Mouse (Mus musculus): ENCODE results near the gene Gpd1. TPM values are rescaled to one million over a fixed set of nuclear protein-coding genes. Genes with fewer than 3 reads are reported as not detected.
"Not testable (repeated sequence)": the region's sequence is repeated elsewhere in the genome, so short reads cannot be mapped to it uniquely, and the experiment has no call there.

The Gpd1 gene
- polyA plus RNA-seq, 1 experiment from 2014 or later = 0.35 TPM

DNA sequence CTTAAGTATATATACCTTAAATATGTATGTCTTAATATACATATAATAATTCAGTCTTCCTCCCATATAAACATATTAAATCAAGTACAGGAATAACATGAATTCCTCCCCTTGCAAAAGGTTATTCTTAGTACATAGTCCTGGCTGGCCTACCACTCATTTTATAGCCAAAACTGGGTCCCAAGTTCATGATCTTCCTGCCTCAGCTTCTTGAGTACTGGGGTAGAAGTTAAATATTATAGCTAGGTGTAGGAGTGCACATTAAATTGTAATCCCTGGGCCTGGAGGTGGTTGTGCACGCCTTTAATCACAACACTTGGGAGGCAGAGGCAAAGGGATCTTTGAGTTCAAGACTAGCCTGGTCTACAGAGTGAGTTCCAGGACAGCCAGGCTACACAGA lies 51.4 kb downstream of the Gpd1 start:
- Histone ChIP-seq H3K4me3 (ENCODE audit: low read depth, low read length) (no peak overlapping the region), H3K9ac (ENCODE audit: low read length) (no peak overlapping the region), H3K27me3 (replicated peaks; ENCODE audit: control insufficient read depth, insufficient read depth, low read length) (no peaks in the 10 kb centered on the region), H3K4me2 (ENCODE audit: low read length) (no peak overlapping the region), H3K9me3 (ENCODE audit: control insufficient read depth, low read length) (no peaks in the 10 kb centered on the region), H3K27ac (ENCODE audit: low read depth) (no peak overlapping the region), H3K36me3 (ENCODE audit: control insufficient read depth, insufficient read depth, low read length) (no peaks in the 10 kb centered on the region), H3K4me1 (replicated peaks; ENCODE audit: control insufficient read depth, insufficient read depth, low read length) (peaks cover 19% of the 10 kb centered on the region; the same call in 1 of the 2 replicates)
- 88% methylated on average over 1 of the region's 1 CpGs for WGBS
- DNase-seq (ENCODE audit: low spot score) (no peak), ATAC-seq (replicated peaks; ENCODE audit: low FRiP score, low TSS enrichment, low read depth) (no peak)

DNA sequence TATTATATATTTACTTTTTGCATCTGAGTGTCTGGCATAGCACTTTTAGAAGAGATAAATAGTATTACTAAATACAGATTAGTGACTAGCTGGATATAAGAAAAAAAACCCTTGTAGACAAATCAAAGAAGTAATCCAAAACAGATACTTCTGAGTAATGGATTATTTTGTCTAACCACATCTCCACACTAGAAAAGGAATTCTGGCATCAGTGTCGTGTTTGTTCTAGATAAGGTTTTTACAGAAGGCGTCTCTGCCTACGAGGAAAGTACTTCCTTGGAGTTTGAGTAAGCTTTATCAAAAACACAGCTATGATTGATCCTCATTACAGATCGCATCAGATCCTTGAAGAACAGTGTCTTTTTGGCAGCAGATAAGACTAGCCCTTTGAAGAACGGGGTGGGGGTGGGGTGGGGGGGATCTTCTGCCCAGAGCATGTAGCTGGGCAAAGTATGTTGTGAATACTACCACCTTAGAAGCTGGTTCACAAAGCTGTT lies 53.7 kb downstream of the Gpd1 start:
- no peak for DNase-seq (ENCODE audit: low spot score)
- Histone ChIP-seq H3K4me2 (ENCODE audit: low read length) (peak overlapping the region; percentile 90), H3K27ac (ENCODE audit: low read depth) (peak overlapping the region; percentile 93; the same call in 1 of the 2 replicates), H3K9ac (ENCODE audit: low read length) (peak overlapping the region; percentile 77), H3K4me1 (replicated peaks; ENCODE audit: control insufficient read depth, insufficient read depth, low read length) (peaks cover 19% of the 10 kb centered on the region; the same call in 1 of the 2 replicates), H3K27me3 (replicated peaks; ENCODE audit: control insufficient read depth, insufficient read depth, low read length) (no peaks in the 10 kb centered on the region), H3K36me3 (ENCODE audit: control insufficient read depth, insufficient read depth, low read length) (no peaks in the 10 kb centered on the region), H3K4me3 (ENCODE audit: low read depth, low read length) (peak overlapping the region; percentile 66), H3K9me3 (ENCODE audit: control insufficient read depth, low read length) (no peaks in the 10 kb centered on the region)
- WGBS = 10% methylated on average over 5 of the region's 5 CpGs
- no peak for ATAC-seq (replicated peaks; ENCODE audit: low FRiP score, low TSS enrichment, low read depth)

DNA sequence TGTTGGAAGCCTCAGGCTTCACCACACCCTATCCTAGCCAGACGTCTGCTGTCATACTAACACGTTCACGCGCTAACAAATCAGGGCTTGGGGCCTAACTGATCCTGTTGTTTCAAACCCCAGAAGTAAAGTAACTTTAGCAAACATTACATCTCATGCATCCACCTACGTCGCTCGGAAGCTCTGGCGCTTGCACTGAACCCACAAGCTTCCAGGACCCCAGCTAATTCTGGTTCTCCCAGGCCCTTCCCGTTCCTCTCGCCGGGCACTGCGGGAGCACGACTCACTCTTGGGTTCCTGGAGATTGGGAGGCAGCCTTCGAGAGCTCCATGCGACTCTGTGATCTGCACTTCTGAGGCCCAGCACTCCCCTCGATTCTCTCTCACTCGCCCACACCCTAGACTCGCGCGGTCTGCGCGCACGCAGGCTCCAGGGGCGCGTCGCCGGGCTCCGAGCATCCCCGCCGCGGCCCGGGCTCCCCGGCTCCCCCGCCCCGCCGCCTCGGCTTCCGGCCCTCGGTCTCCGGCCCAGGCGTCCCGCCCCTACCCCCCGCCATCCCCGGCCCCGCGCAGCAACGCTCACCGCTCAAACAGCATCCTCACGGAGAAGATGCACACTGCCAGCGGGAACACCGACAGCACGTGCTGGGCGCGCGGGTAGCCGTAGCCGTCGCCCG lies 54.4 kb downstream of the Gpd1 start:
- Histone ChIP-seq H3K36me3 (ENCODE audit: control insufficient read depth, insufficient read depth, low read length) (no peaks in the 10 kb centered on the region), H3K4me1 (replicated peaks; ENCODE audit: control insufficient read depth, insufficient read depth, low read length) (peaks cover 19% of the 10 kb centered on the region; the same call in 1 of the 2 replicates), H3K4me3 (ENCODE audit: low read depth, low read length) (peak overlapping the region; percentile 66), H3K27ac (ENCODE audit: low read depth) (peak overlapping the region; percentile 93), H3K27me3 (replicated peaks; ENCODE audit: control insufficient read depth, insufficient read depth, low read length) (no peaks in the 10 kb centered on the region), H3K9ac (ENCODE audit: low read length) (peak overlapping the region; percentile 77), H3K4me2 (ENCODE audit: low read length) (peak overlapping the region; percentile 90), H3K9me3 (ENCODE audit: control insufficient read depth, low read length) (no peaks in the 10 kb centered on the region)
- DNase-seq (ENCODE audit: low spot score) (peak; percentile 80), ATAC-seq (replicated peaks; ENCODE audit: low FRiP score, low TSS enrichment, low read depth) (peak; percentile 53)
- WGBS = under 1% methylated on average over 59 of the region's 59 CpGs

DNA sequence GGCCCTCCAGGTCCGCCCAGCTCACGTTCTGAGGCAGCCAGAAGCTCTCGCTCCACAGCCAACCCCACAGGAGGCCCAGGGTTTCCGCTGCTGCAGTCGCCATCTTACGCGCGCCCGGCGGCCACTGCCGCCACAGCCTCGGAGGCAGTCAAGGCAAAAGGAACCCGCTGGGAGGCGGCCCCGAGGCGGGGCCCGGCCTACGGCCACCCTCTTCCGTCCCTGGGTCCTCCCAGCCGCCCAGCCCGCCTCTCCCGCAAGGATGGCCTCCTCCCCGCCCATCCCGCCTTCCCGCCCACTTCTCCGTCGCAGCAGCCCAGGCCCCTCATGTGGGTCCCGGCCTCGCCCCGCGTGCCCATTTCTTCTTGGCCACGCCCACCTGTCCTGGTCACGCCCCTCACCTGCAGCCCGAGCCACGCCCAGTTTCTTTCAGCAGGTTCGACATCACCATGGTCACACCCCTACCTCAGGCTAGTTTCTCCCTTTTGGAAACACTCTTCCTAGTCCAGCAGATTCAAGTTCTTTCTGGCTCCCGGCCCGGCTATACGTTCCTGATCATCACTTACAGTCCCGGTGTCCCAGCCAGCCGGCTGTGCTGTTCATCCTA lies 55.1 kb downstream of the Gpd1 start:
- DNase-seq (ENCODE audit: low spot score) (peak; percentile 98), ATAC-seq (replicated peaks; ENCODE audit: low FRiP score, low TSS enrichment, low read depth) (peak; percentile 94)
- H3K36me3 ChIP-seq (ENCODE audit: control insufficient read depth, insufficient read depth, low read length) = no peaks in the 10 kb centered on the region
- H3K9ac ChIP-seq (ENCODE audit: low read length) = peak overlapping the region; percentile 77
- peak overlapping the region; percentile 93 for H3K27ac ChIP-seq (ENCODE audit: low read depth)
- peak overlapping the region; percentile 90 for H3K4me2 ChIP-seq (ENCODE audit: low read length)
- no peaks in the 10 kb centered on the region for H3K9me3 ChIP-seq (ENCODE audit: control insufficient read depth, low read length)
- H3K4me1 ChIP-seq (replicated peaks; ENCODE audit: control insufficient read depth, insufficient read depth, low read length) = peaks cover 19% of the 10 kb centered on the region; the same call in 1 of the 2 replicates
- H3K27me3 ChIP-seq (replicated peaks; ENCODE audit: control insufficient read depth, insufficient read depth, low read length) = no peaks in the 10 kb centered on the region
- under 1% methylated on average over 37 of the region's 41 CpGs for WGBS
- peak overlapping the region; percentile 66 for H3K4me3 ChIP-seq (ENCODE audit: low read depth, low read length)

DNA sequence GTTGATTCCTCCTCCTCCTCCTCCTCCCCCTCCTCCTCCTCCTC lies 55.4 kb downstream of the Gpd1 start, which contains the start of gene Cers5:
Gene Cers5, minus strand, starts transcription at position 5 of the 44 bp plus-strand sequence.
- H3K36me3 ChIP-seq (ENCODE audit: control insufficient read depth, insufficient read depth, low read length); H3K27me3 ChIP-seq (replicated peaks; ENCODE audit: control insufficient read depth, insufficient read depth, low read length); DNase-seq (ENCODE audit: low spot score); ATAC-seq (replicated peaks; ENCODE audit: low FRiP score, low TSS enrichment, low read depth); H3K9me3 ChIP-seq (ENCODE audit: control insufficient read depth, low read length): not testable (repeated sequence)
- Histone ChIP-seq H3K4me3 (ENCODE audit: low read depth, low read length) (peak within 1 kb of the TSS; percentile 66), H3K4me1 (replicated peaks; ENCODE audit: control insufficient read depth, insufficient read depth, low read length) (peaks cover 19% of the 10 kb centered on the region; the same call in 1 of the 2 replicates), H3K27ac (ENCODE audit: low read depth) (peak within 1 kb of the TSS; percentile 93), H3K9ac (ENCODE audit: low read length) (peak within 1 kb of the TSS; percentile 77), H3K4me2 (ENCODE audit: low read length) (peak within 1 kb of the TSS; percentile 90)

DNA sequence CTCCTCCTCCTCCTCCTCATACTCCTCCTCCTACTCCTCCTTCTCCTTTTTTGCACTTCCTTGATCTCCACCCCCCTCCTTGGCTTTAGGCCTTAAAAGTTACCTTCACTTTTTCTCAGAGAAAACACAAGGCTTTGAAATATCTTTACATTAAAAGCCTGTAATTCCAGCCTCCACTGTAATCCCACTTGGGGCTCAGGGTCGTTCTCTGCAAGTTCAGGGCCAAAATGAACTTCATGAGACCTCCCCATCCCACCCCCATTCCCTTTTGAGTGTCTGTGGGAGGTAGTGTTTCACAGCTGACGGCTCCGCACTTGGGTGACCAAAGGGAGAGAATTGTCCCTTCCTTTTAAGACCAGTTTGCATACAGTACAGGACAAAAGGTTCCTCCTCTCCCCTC lies 55.6 kb downstream of the Gpd1 start:
- 24% methylated on average over 3 of the region's 3 CpGs for WGBS
- Histone ChIP-seq H3K27ac (ENCODE audit: low read depth) (peak overlapping the region; percentile 34; the same call in 1 of the 2 replicates), H3K27me3 (replicated peaks; ENCODE audit: control insufficient read depth, insufficient read depth, low read length) (no peaks in the 10 kb centered on the region), H3K4me2 (ENCODE audit: low read length) (peak overlapping the region; percentile 23; the same call in 1 of the 2 replicates), H3K4me3 (ENCODE audit: low read depth, low read length) (no peak overlapping the region), H3K9me3 (ENCODE audit: control insufficient read depth, low read length) (no peaks in the 10 kb centered on the region), H3K4me1 (replicated peaks; ENCODE audit: control insufficient read depth, insufficient read depth, low read length) (peaks cover 19% of the 10 kb centered on the region; the same call in 1 of the 2 replicates), H3K36me3 (ENCODE audit: control insufficient read depth, insufficient read depth, low read length) (no peaks in the 10 kb centered on the region), H3K9ac (ENCODE audit: low read length) (no peak overlapping the region)
- ATAC-seq (replicated peaks; ENCODE audit: low FRiP score, low TSS enrichment, low read depth) (no peak; the same call in 1 of the 2 replicates), DNase-seq (ENCODE audit: low spot score) (no peak)

Other genes with a start within 250 kb of the Gpd1 start
- gene Bcdin3d, start 242.8 kb upstream of the Gpd1 start, polyA plus RNA-seq (2014; fragmentation: Nextera tagmentation; extraction: Ambion mirVana) = 12.4 and 13.7 TPM in 2 replicates
- 0.41 and 0.42 TPM in 2 replicates for gene Faim2, start 189.3 kb upstream of the Gpd1 start, polyA plus RNA-seq (2014; fragmentation: Nextera tagmentation; extraction: Ambion mirVana)
- not detected in 2 replicates for gene Aqp2, start 138.5 kb upstream of the Gpd1 start, polyA plus RNA-seq (2014; fragmentation: Nextera tagmentation; extraction: Ambion mirVana)
- gene Aqp5, start 126.7 kb upstream of the Gpd1 start, polyA plus RNA-seq (2014; fragmentation: Nextera tagmentation; extraction: Ambion mirVana) = 0.16 and 0.30 TPM in 2 replicates
- gene Aqp6, start 116.1 kb upstream of the Gpd1 start, polyA plus RNA-seq (2014; fragmentation: Nextera tagmentation; extraction: Ambion mirVana) = not detected in 2 replicates
- gene Racgap1, start 65.9 kb upstream of the Gpd1 start, polyA plus RNA-seq (2014; fragmentation: Nextera tagmentation; extraction: Ambion mirVana) = 104 and 111 TPM in 2 replicates
- 1.3 and 1.7 TPM in 2 replicates for gene Asic1, start 47.1 kb upstream of the Gpd1 start, polyA plus RNA-seq (2014; fragmentation: Nextera tagmentation; extraction: Ambion mirVana)
- gene Smarcd1, start 15.4 kb upstream of the Gpd1 start, polyA plus RNA-seq (2014; fragmentation: Nextera tagmentation; extraction: Ambion mirVana) = 39.0 and 42.3 TPM in 2 replicates
- gene Gm17349, start 12.0 kb upstream of the Gpd1 start, polyA plus RNA-seq (2014; fragmentation: Nextera tagmentation; extraction: Ambion mirVana) = not detected in 2 replicates
- gene Cox14, start 8.1 kb downstream of the Gpd1 start, polyA plus RNA-seq (2014; fragmentation: Nextera tagmentation; extraction: Ambion mirVana) = 190 and 206 TPM in 2 replicates
- gene Cers5, start 55.4 kb downstream of the Gpd1 start, polyA plus RNA-seq (2014; fragmentation: Nextera tagmentation; extraction: Ambion mirVana) = 64.7 and 68.7 TPM in 2 replicates
- 80.3 and 87.9 TPM in 2 replicates for gene Lima1, start 157.9 kb downstream of the Gpd1 start, polyA plus RNA-seq (2014; fragmentation: Nextera tagmentation; extraction: Ambion mirVana)
- 0.01 TPM in 1 of 2 replicates, not detected in the other for gene Fam186a, start 249.5 kb downstream of the Gpd1 start, polyA plus RNA-seq (2014; fragmentation: Nextera tagmentation; extraction: Ambion mirVana)